Mouse (Mus musculus): Measurements from ENCODE around the gene Sycp1. TPM values are rescaled to one million over a fixed set of nuclear protein-coding genes. Genes with fewer than 3 reads are reported as not detected.

The Sycp1 gene
- not detected in 2 replicates for polyA plus RNA-seq (2015; fragmentation: Nextera tagmentation; extraction: Ambion mirVana)

DNA sequence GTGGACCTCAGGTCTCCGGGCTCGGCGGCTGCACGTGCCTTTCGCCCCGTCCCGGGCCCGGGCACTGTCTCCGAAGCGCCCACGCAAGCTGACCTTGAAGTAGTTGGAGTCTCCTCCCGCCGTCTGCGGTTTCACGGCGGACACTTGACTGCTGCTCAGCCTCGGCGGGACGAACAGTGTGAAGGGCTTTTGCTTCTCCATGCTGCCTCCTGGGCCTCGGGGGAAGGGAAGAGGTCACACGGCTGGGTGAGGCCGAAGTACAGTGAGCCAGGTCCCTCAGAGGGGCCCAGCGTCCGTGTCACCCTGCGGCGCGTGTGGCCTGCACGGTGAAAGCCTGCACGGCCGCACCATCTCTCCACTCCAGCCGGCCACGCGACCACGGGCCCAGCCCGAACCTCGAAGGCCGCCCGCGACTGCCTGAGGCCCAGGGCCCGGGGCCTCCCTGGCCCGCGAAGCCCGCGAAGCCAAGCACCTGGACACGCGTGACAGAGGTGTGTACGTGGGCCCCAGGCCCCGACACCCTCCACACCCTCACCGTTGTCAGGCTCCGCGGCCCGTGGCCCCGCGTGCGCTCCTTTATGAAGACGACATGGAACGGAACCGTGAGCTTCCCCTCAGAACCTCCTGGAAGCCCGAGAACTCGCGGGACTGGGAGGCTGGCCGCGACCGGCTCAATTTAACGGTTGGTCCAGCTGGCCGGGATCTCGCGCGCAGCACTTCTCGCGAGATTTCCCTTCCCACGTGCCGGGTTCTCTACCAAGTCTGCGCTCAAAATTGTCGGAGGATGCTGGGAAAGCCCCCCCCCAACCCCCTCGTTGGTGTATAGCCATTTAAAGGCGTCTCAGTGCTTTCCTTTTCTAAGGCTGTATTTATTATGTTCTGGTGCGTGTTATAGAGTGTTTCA lies at the start of gene Sycp1:
Gene Sycp1, minus strand, starts transcription at position 650 of the 904 bp plus-strand sequence.
- H3K9ac ChIP-seq (replicated peaks): no peak within 1 kb of the TSS
- no peak within 1 kb of the TSS for H3K4me3 ChIP-seq (ENCODE audit: low read depth, low read length)
- no peak within 1 kb of the TSS for H3K4me2 ChIP-seq (ENCODE audit: low read depth, low read length)
- no peaks in the 10 kb centered on the region for H3K4me1 ChIP-seq (ENCODE audit: insufficient read depth)
- TF ChIP-seq EP300 (IDR thresholded peaks at IDR 0.05; ENCODE audit: low read depth) (no peak), CTCF (IDR thresholded peaks at IDR 0.05; ENCODE audit: low read depth) (no peak)
- no peaks in the 10 kb centered on the region for H3K27me3 ChIP-seq (ENCODE audit: insufficient read depth, low read length)
- DNase-seq (no peak), ATAC-seq (no peak)
- WGBS (ENCODE audit: insufficient replicate concordance): 90% methylated on average over 78 of the region's 78 CpGs
- no peak within 1 kb of the TSS for H3K27ac ChIP-seq (ENCODE audit: low read depth)
- H3K36me3 ChIP-seq (replicated peaks; ENCODE audit: insufficient read depth, low read length): no peaks in the 10 kb centered on the region
- H3K9me3 ChIP-seq (ENCODE audit: low read length): no peaks in the 10 kb centered on the region

GRCm38 (mm10) chr3:102980349-102980736 lies 44.4 kb upstream of the Sycp1 start:
- TF ChIP-seq CTCF (IDR thresholded peaks at IDR 0.05; ENCODE audit: low read depth) (no peak), EP300 (IDR thresholded peaks at IDR 0.05; ENCODE audit: low read depth) (no peak)
- no peak for DNase-seq
- Histone ChIP-seq H3K4me3 (ENCODE audit: low read depth, low read length) (no peak overlapping the region), H3K4me2 (ENCODE audit: low read depth, low read length) (no peak overlapping the region), H3K27me3 (ENCODE audit: insufficient read depth, low read length) (no peaks in the 10 kb centered on the region), H3K36me3 (replicated peaks; ENCODE audit: insufficient read depth, low read length) (no peaks in the 10 kb centered on the region), H3K4me1 (ENCODE audit: insufficient read depth) (peaks cover 3% of the 10 kb centered on the region; the same call in 1 of the 2 replicates), H3K27ac (ENCODE audit: low read depth) (no peak overlapping the region), H3K9me3 (ENCODE audit: low read length) (no peaks in the 10 kb centered on the region), H3K9ac (replicated peaks) (no peak overlapping the region)
- 62% methylated on average over 3 of the region's 3 CpGs for WGBS (ENCODE audit: insufficient replicate concordance)
- no peak for ATAC-seq

- DNase-seq (no peak), ATAC-seq (no peak)
- H3K9me3 ChIP-seq (ENCODE audit: low read length): no peaks in the 10 kb centered on the region
- no peaks in the 10 kb centered on the region for H3K36me3 ChIP-seq (replicated peaks; ENCODE audit: insufficient read depth, low read length)
- no peaks in the 10 kb centered on the region for H3K27me3 ChIP-seq (ENCODE audit: insufficient read depth, low read length)
- H3K9ac ChIP-seq (replicated peaks): no peak overlapping the region
- H3K4me3 ChIP-seq (ENCODE audit: low read depth, low read length): no peak overlapping the region
- 52% methylated on average over 10 of the region's 10 CpGs for WGBS (ENCODE audit: insufficient replicate concordance)
- H3K4me1 ChIP-seq (ENCODE audit: insufficient read depth): peaks cover 3% of the 10 kb centered on the region; the same call in 1 of the 2 replicates
- H3K27ac ChIP-seq (ENCODE audit: low read depth): no peak overlapping the region
- TF ChIP-seq EP300 (IDR thresholded peaks at IDR 0.05; ENCODE audit: low read depth): no peak
- H3K4me2 ChIP-seq (ENCODE audit: low read depth, low read length): no peak overlapping the region
Observed at GRCm38 (mm10) chr3:102979550-102980348, 43.8 kb upstream of the Sycp1 start.

DNA sequence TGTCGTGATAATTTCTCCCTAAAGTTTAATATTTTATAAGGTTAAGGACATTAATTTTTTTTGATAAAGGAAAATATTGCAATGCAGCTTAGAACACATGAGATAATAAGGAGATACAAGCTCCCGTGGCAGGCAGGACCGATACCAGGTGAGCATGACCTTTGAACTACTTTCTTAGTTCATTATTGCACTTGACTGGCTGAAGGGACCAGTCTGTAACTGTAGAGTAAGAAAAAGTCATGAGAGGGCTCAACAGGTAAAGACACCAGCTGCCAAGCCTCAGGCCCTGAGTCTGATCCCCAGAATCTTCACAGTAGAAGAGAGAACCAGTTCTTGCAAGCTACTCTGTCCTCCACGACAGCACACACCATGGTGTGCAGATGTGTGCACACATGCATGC lies 41.0 kb upstream of the Sycp1 start:
- Histone ChIP-seq H3K4me3 (ENCODE audit: low read depth, low read length) (no peak overlapping the region), H3K27ac (ENCODE audit: low read depth) (no peak overlapping the region), H3K36me3 (replicated peaks; ENCODE audit: insufficient read depth, low read length) (no peaks in the 10 kb centered on the region), H3K4me1 (ENCODE audit: insufficient read depth) (peaks cover 3% of the 10 kb centered on the region; the same call in 1 of the 2 replicates), H3K4me2 (ENCODE audit: low read depth, low read length) (no peak overlapping the region), H3K27me3 (ENCODE audit: insufficient read depth, low read length) (no peaks in the 10 kb centered on the region), H3K9ac (replicated peaks) (no peak overlapping the region), H3K9me3 (ENCODE audit: low read length) (no peaks in the 10 kb centered on the region)
- TF ChIP-seq EP300 (IDR thresholded peaks at IDR 0.05; ENCODE audit: low read depth): no peak
- TF ChIP-seq CTCF (IDR thresholded peaks at IDR 0.05; ENCODE audit: low read depth): no peak
- DNase-seq: no peak
- 61% methylated on average over 4 of the region's 4 CpGs for WGBS (ENCODE audit: insufficient replicate concordance)
- ATAC-seq: no peak

GRCm38 (mm10) chr3:102970508-102970907 lies 34.6 kb upstream of the Sycp1 start:
- H3K9ac ChIP-seq (replicated peaks): no peak overlapping the region
- DNase-seq (no peak), ATAC-seq (no peak)
- H3K4me1 ChIP-seq (ENCODE audit: insufficient read depth): no peaks in the 10 kb centered on the region
- no peaks in the 10 kb centered on the region for H3K9me3 ChIP-seq (ENCODE audit: low read length)
- no peaks in the 10 kb centered on the region for H3K27me3 ChIP-seq (ENCODE audit: insufficient read depth, low read length)
- 77% methylated on average over 3 of the region's 3 CpGs for WGBS (ENCODE audit: insufficient replicate concordance)
- TF ChIP-seq CTCF (IDR thresholded peaks at IDR 0.05; ENCODE audit: low read depth) (no peak), EP300 (IDR thresholded peaks at IDR 0.05; ENCODE audit: low read depth) (no peak)
- H3K4me3 ChIP-seq (ENCODE audit: low read depth, low read length): no peak overlapping the region
- H3K27ac ChIP-seq (ENCODE audit: low read depth): no peak overlapping the region
- no peak overlapping the region for H3K4me2 ChIP-seq (ENCODE audit: low read depth, low read length)
- no peaks in the 10 kb centered on the region for H3K36me3 ChIP-seq (replicated peaks; ENCODE audit: insufficient read depth, low read length)

DNA sequence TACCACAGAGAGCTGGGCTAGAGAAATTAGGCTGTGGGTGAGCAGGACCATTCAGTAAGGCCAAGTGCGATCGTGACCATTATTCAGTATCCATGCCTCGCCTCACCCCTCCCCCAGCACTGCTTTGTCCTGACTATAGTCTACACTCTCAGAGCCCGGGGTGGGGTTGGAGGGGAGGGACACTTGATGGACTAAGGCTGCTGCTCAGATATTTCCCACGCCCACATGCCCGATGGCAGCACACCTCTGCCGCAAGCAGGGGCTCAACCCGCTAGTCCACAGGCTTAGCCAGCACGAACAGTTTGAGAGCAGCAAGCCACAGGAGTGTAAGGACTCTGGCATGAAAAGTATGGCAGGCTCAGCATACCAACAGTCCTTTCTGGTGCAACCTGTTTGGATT lies 34.2 kb upstream of the Sycp1 start:
- no peaks in the 10 kb centered on the region for H3K9me3 ChIP-seq (ENCODE audit: low read length)
- TF ChIP-seq CTCF (IDR thresholded peaks at IDR 0.05; ENCODE audit: low read depth) (no peak), EP300 (IDR thresholded peaks at IDR 0.05; ENCODE audit: low read depth) (no peak)
- no peaks in the 10 kb centered on the region for H3K4me1 ChIP-seq (ENCODE audit: insufficient read depth)
- no peak for DNase-seq
- no peak for ATAC-seq
- no peak overlapping the region for H3K27ac ChIP-seq (ENCODE audit: low read depth)
- H3K9ac ChIP-seq (replicated peaks): no peak overlapping the region
- H3K36me3 ChIP-seq (replicated peaks; ENCODE audit: insufficient read depth, low read length): no peaks in the 10 kb centered on the region
- 80% methylated on average over 9 of the region's 9 CpGs for WGBS (ENCODE audit: insufficient replicate concordance)
- no peak overlapping the region for H3K4me3 ChIP-seq (ENCODE audit: low read depth, low read length)
- H3K4me2 ChIP-seq (ENCODE audit: low read depth, low read length): no peak overlapping the region
- no peaks in the 10 kb centered on the region for H3K27me3 ChIP-seq (ENCODE audit: insufficient read depth, low read length)
